Mouse (Mus musculus): ENCODE results near the gene Supt6. TPM values are rescaled to one million over a fixed set of nuclear protein-coding genes. Genes with fewer than 3 reads are reported as not detected.

Supt6 gene
- 11.1 and 11.7 TPM in 2 replicates for polyA plus RNA-seq (2015; fragmentation: Nextera tagmentation; extraction: Ambion mirVana)

GRCm38 (mm10) chr11:78245627-78246317 is at the start of gene Supt6, which contains the start of gene Sdf2:
Gene Supt6, minus strand, starts transcription at chr11:78245987.
Gene Sdf2, plus strand, starts transcription at chr11:78245746.
- 0% methylated on average over 50 of the region's 50 CpGs for WGBS
- TF ChIP-seq EP300 (optimal IDR thresholded peaks at IDR 0.05) (peak; percentile 64), CTCF (IDR thresholded peaks at IDR 0.05; ENCODE audit: low read depth) (peak; percentile 26; the same call in 1 of the 2 replicates)
- peak; percentile 87 for ATAC-seq (ENCODE audit: low FRiP score, low TSS enrichment)
- H3K27ac ChIP-seq (replicated peaks), result peak within 1 kb of the TSS; percentile 98
- H3K4me3 ChIP-seq (ENCODE audit: low read depth, low read length), result peak within 1 kb of the TSS; percentile 87
- peak within 1 kb of the TSS; percentile 77 for H3K4me2 ChIP-seq (replicated peaks; ENCODE audit: low read depth)
- H3K27me3 ChIP-seq (ENCODE audit: control insufficient read depth, insufficient read depth, low read length), result no peaks in the 10 kb centered on the region
- 0 out of 2 replicates have a peak, but pooled peaks cover 2% of the 10 kb centered on the region for H3K4me1 ChIP-seq (replicated peaks; ENCODE audit: control insufficient read depth, insufficient read depth)
- peak within 1 kb of the TSS; percentile 98 for H3K9ac ChIP-seq (ENCODE audit: low read length)
- peak; percentile 92 for DNase-seq (ENCODE audit: low spot score)
- H3K9me3 ChIP-seq (ENCODE audit: control insufficient read depth, low read length), result no peaks in the 10 kb centered on the region
- no peaks in the 10 kb centered on the region for H3K36me3 ChIP-seq (ENCODE audit: control insufficient read depth, insufficient read depth, low read length)

DNA sequence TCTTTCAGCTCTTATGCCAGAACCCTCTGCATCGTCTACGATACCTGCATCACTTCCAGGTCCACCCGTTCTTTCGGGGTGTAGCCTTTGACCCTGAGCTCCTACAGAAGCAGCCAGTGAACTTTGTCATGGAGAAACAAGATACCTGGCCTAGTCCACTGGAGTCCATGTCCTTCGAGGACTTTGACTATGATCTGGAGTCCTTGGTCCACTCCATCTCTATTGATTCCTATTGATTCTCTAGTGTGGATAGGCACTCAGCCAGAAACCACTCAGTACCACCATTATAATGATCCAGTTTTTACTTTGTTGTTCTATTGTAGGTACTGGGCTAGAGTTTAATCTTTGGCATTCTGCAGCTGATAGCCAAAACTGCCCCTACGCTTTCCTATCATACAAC is 48.8 kb upstream of the Supt6 start:
- no peaks in the 10 kb centered on the region for H3K27me3 ChIP-seq (ENCODE audit: control insufficient read depth, insufficient read depth, low read length)
- no peak overlapping the region for H3K4me2 ChIP-seq (replicated peaks; ENCODE audit: low read depth)
- no peak for TF ChIP-seq CTCF (IDR thresholded peaks at IDR 0.05; ENCODE audit: low read depth)
- no peak for TF ChIP-seq EP300 (optimal IDR thresholded peaks at IDR 0.05)
- H3K27ac ChIP-seq (replicated peaks), result no peak overlapping the region
- no peak for DNase-seq (ENCODE audit: low spot score)
- WGBS, result 95% methylated on average over 6 of the region's 6 CpGs
- no peaks in the 10 kb centered on the region; the same call in 1 of the 2 replicates for H3K36me3 ChIP-seq (ENCODE audit: control insufficient read depth, insufficient read depth, low read length)
- H3K9ac ChIP-seq (ENCODE audit: low read length), result no peak overlapping the region
- no peak for ATAC-seq (ENCODE audit: low FRiP score, low TSS enrichment)
- no peak overlapping the region for H3K4me3 ChIP-seq (ENCODE audit: low read depth, low read length)
- H3K9me3 ChIP-seq (ENCODE audit: control insufficient read depth, low read length), result no peaks in the 10 kb centered on the region
- H3K4me1 ChIP-seq (replicated peaks; ENCODE audit: control insufficient read depth, insufficient read depth), result no peaks in the 10 kb centered on the region

GRCm38 (mm10) chr11:78290654-78291053 is 44.9 kb upstream of the Supt6 start, which contains the start of gene BC030499:
Gene BC030499, plus strand, starts transcription at chr11:78290841.
- Histone ChIP-seq H3K27ac (replicated peaks) (no peak within 1 kb of the TSS), H3K9me3 (ENCODE audit: control insufficient read depth, low read length) (no peaks in the 10 kb centered on the region), H3K4me2 (replicated peaks; ENCODE audit: low read depth) (no peak within 1 kb of the TSS), H3K9ac (ENCODE audit: low read length) (no peak within 1 kb of the TSS), H3K36me3 (ENCODE audit: control insufficient read depth, insufficient read depth, low read length) (peaks cover 12% of the 10 kb centered on the region), H3K4me1 (replicated peaks; ENCODE audit: control insufficient read depth, insufficient read depth) (no peaks in the 10 kb centered on the region), H3K27me3 (ENCODE audit: control insufficient read depth, insufficient read depth, low read length) (no peaks in the 10 kb centered on the region), H3K4me3 (ENCODE audit: low read depth, low read length) (no peak within 1 kb of the TSS)
- no peak for DNase-seq (ENCODE audit: low spot score)
- 89% methylated on average over 4 of the region's 4 CpGs for WGBS
- no peak for ATAC-seq (ENCODE audit: low FRiP score, low TSS enrichment)
- no peak for TF ChIP-seq CTCF (IDR thresholded peaks at IDR 0.05; ENCODE audit: low read depth)

GRCm38 (mm10) chr11:78289146-78289763 is 43.5 kb upstream of the Supt6 start:
- no peak for DNase-seq (ENCODE audit: low spot score)
- no peaks in the 10 kb centered on the region for H3K9me3 ChIP-seq (ENCODE audit: control insufficient read depth, low read length)
- no peaks in the 10 kb centered on the region for H3K27me3 ChIP-seq (ENCODE audit: control insufficient read depth, insufficient read depth, low read length)
- H3K36me3 ChIP-seq (ENCODE audit: control insufficient read depth, insufficient read depth, low read length), result peaks cover 23% of the 10 kb centered on the region
- no peaks in the 10 kb centered on the region for H3K4me1 ChIP-seq (replicated peaks; ENCODE audit: control insufficient read depth, insufficient read depth)
- TF ChIP-seq EP300 (optimal IDR thresholded peaks at IDR 0.05) (no peak), CTCF (IDR thresholded peaks at IDR 0.05; ENCODE audit: low read depth) (no peak)
- H3K9ac ChIP-seq (ENCODE audit: low read length), result no peak overlapping the region
- no peak overlapping the region for H3K4me2 ChIP-seq (replicated peaks; ENCODE audit: low read depth)
- no peak for ATAC-seq (ENCODE audit: low FRiP score, low TSS enrichment)
- H3K27ac ChIP-seq (replicated peaks), result no peak overlapping the region
- 85% methylated on average over 7 of the region's 7 CpGs for WGBS
- H3K4me3 ChIP-seq (ENCODE audit: low read depth, low read length), result no peak overlapping the region

DNA sequence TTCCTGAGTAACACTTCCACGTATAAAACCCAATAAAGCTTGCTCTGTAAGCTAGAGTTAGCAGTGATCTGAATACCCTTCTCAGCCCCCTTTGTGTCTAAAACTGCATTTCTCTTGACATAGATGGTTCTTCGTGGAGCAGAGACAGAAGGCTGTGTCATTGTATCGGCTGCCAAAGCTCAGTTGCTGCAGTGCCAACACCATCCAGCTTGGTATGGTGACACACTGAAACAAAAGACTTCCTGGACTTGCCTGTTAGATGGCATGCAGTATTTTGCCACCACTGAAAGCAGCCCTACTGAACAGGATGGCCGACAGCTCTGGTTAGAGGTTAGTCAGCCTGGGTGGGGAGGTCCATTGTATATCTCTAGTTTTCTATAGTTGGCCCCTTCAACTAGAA is 33.8 kb upstream of the Supt6 start:
- no peaks in the 10 kb centered on the region for H3K27me3 ChIP-seq (ENCODE audit: control insufficient read depth, insufficient read depth, low read length)
- H3K36me3 ChIP-seq (ENCODE audit: control insufficient read depth, insufficient read depth, low read length), result peaks cover 41% of the 10 kb centered on the region
- H3K4me3 ChIP-seq (ENCODE audit: low read depth, low read length), result no peak overlapping the region
- 84% methylated on average over 4 of the region's 4 CpGs for whole genome bisulfite sequencing
- H3K4me1 ChIP-seq (replicated peaks; ENCODE audit: control insufficient read depth, insufficient read depth), result no peaks in the 10 kb centered on the region
- TF ChIP-seq CTCF (IDR thresholded peaks at IDR 0.05; ENCODE audit: low read depth), result no peak
- TF ChIP-seq EP300 (optimal IDR thresholded peaks at IDR 0.05), result no peak
- DNase-seq (ENCODE audit: low spot score), result no peak
- H3K27ac ChIP-seq (replicated peaks), result no peak overlapping the region
- ATAC-seq (ENCODE audit: low FRiP score, low TSS enrichment), result no peak
- no peak overlapping the region for H3K4me2 ChIP-seq (replicated peaks; ENCODE audit: low read depth)
- H3K9me3 ChIP-seq (ENCODE audit: control insufficient read depth, low read length), result no peaks in the 10 kb centered on the region
- H3K9ac ChIP-seq (ENCODE audit: low read length), result no peak overlapping the region

GRCm38 (mm10) chr11:78278853-78279252 is 33.1 kb upstream of the Supt6 start:
- peaks cover 37% of the 10 kb centered on the region for H3K36me3 ChIP-seq (ENCODE audit: control insufficient read depth, insufficient read depth, low read length)
- 81% methylated on average over 7 of the region's 7 CpGs for WGBS

More at GRCm38 (mm10) chr11:78278853-78279252, 33.1 kb upstream of the Supt6 start:
- Histone ChIP-seq H3K27ac (replicated peaks) (no peak overlapping the region), H3K4me2 (replicated peaks; ENCODE audit: low read depth) (no peak overlapping the region), H3K4me1 (replicated peaks; ENCODE audit: control insufficient read depth, insufficient read depth) (no peaks in the 10 kb centered on the region), H3K9me3 (ENCODE audit: control insufficient read depth, low read length) (no peaks in the 10 kb centered on the region), H3K9ac (ENCODE audit: low read length) (no peak overlapping the region), H3K4me3 (ENCODE audit: low read depth, low read length) (no peak overlapping the region), H3K27me3 (ENCODE audit: control insufficient read depth, insufficient read depth, low read length) (no peaks in the 10 kb centered on the region)
- DNase-seq (ENCODE audit: low spot score), result no peak
- ATAC-seq (ENCODE audit: low FRiP score, low TSS enrichment), result no peak
- no peak for TF ChIP-seq EP300 (optimal IDR thresholded peaks at IDR 0.05)
- no peak for TF ChIP-seq CTCF (IDR thresholded peaks at IDR 0.05; ENCODE audit: low read depth)
